Mouse (Mus musculus) embryo, embryonic 11 days (tissue): Measurements from ENCODE around the gene Eva1c.
A peak's percentile ranks its signal among the peaks of the same experiment; 100 is the strongest.
"Not testable (repeated sequence)": the region's sequence is repeated elsewhere in the genome, so short reads cannot be mapped to it uniquely, and the experiment has no call there.

Experiments used
- DNase-seq: peaks from one replicate; pipeline ENCODE4 v3.0.0-alpha.2; 2015

The Eva1c gene

DNA sequence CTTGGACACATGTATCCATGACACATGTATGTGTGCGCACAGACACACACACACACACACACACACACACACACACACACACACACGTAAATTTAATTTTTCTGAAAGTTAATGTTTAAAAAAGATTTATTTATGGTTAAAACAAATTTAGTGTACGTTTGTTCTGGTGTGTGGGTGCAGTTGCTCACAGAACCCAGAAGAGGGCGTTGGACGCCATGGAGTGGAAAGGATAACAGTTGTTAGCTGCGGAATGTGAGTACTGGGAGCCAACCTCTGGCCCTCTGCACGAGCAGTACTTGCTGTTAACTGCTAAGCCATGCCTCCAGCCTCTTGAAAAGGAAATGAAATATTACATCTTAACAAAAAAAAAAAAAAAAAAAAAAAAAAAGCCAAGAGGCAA, at the start of gene Eva1c:
Gene Eva1c, plus strand, starts transcription at position 263 of the 400 bp plus-strand sequence.
- no peak for DNase-seq

DNA sequence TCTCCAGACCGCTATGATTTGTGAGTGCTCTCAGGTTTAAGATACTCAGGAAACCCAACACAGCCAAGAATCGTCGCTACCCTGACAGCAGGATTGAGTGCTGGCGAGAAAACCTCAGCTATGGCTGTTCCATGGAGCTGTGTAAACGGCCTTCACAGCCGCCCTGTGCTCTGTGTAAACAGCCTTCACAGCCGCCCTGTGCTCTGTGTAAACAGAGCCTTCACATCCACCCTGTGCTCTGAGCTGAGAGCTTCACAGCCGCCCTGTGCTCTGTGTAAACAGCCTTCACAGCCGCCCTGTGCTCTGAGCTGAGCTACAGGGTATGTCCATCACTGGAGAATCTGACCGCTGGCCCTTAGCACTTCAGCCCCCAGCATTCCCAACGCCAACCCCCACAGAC, 46.7 kb upstream of the Eva1c start:
- peak; percentile 31 for DNase-seq

GRCm38 (mm10) chr16:90783302-90783701, 43.2 kb upstream of the Eva1c start:
- DNase-seq: no peak

DNA sequence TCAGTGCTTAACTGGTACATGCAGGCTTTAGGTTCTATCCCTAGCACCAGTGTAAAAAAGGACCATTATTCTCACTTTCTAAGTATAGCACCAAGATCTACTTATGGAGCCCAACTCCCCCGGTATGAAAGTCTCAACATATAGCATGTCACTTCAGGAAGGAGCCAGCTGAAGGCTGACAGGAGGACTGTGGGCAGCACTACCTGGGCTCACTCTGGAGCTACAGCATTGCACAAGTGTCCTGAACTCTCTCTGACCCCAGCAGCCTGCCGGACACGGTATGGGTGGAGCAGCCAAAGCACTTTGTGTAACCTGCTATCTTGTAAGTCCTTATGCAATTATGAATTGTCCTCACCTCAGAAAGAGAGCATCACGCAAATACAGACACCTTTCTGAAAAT, 41.3 kb upstream of the Eva1c start:
- no peak for DNase-seq

DNA sequence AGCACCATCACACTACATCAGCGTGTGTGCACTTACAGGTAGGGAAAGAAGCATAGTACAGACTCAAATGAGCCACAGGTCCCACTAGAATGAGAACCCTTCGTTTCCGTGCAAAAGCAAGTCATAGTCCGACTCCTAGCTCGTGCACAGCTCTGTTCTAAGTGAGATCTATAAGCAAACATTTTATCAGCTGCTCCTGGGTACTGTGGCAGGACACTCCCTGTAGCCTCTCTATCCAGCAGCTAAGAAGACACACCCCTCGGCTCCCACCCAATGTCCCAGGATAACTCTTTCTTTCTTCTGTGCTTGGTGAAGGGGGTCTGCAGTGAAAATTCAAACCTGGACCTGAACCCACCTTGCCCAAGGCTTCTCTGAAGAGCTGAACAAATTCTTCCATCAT, 37.9 kb upstream of the Eva1c start:
- no peak for DNase-seq

DNA sequence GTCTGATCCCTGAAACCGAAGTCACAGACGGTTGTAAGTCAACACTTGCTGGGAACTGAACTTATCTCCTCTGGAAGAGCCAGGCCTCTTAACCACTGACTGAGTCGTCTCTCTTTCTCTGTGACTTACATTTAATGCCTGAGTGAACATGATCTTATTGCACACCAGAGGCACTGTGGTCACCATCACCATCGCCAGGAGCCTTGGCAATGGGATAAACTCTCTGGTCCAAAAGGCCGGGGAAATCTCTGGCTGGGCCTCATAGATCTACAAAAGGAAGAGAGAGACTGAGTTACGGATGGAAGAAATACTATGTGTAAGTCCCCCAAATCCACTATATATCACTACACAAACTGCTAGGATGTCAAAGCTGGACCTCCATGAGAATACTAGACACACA, 35.6 kb upstream of the Eva1c start:
- no peak for DNase-seq

GRCm38 (mm10) chr16:90792066-90792465, 34.5 kb upstream of the Eva1c start:
- DNase-seq: no peak

DNA sequence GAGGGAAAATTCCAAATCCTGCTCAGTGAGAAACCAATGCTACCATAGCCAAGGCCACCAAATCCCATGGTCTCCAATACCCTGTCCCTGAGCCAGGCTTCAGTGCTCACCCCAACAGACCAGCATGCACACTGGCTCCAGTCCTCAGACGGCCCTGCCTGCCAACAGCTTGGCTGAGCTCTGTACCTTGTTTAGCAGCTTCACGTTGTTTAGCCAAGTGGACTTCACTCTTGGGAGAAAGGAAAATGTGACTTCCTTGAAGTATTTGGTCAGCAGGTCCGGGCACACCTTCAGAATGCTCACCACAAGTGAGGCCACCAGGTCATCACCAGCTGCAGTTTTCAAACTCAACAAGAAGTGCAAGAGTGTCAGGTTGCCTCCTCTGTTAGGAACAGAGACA, 34.0 kb upstream of the Eva1c start:
- no peak for DNase-seq

DNA sequence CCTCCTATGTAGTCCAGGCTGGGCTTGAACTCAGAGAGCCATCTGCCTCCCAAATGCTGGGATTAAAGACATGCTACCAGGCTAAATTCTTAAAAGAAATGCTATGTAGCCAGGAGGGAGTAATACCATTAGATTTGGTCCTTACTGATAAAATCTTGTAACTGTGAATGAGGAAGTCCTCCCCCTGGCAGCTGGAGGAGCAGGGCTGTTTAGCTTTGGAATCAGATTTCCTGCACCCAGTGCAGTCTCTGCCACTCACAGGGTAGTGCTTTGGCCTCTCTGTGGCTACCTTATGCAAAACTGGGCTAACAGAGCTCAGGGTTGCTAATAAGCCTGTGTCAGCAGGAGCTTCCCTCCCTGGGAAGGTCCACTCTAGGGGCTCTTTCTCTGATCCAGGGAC, 31.8 kb upstream of the Eva1c start:
- no peak for DNase-seq

DNA sequence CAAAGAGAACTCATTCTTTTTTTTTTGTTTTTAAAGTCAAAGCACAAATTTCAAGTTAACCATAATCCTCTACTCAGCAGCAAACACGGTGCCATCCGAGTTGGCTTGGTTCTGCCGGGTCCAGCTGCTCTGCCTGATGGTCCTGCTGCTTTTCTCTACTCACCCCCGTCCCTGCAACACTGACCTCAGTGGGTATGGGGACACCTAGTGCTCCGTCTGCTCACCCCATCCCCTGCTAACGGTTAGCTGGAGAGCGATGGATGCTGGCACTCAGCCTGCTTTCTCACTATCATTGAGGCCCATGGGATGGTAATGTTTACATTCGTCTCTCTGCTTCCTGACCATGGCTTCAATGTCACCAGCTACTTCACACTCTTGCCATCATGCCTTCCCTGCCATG, 28.1 kb upstream of the Eva1c start:
- no peak for DNase-seq

DNA sequence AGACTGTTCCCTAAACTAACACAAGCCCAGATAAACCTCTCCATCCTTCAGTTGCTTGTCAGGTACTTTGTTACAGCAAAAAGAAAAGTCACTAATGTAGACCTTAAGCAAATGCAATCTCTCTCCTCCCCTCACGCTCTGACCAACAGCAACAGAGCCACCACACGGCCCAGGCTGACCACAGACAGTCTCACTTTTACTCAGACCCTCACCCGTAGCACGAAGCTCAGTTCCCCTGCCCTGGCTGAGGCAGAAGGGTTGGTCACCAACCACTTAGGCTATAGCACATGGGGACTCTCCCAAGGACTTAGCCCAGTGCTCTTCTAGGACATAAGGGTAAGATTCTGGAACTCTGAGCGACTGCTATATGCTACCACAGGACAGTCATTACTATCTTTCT, 27.7 kb upstream of the Eva1c start:
- DNase-seq: no peak

DNA sequence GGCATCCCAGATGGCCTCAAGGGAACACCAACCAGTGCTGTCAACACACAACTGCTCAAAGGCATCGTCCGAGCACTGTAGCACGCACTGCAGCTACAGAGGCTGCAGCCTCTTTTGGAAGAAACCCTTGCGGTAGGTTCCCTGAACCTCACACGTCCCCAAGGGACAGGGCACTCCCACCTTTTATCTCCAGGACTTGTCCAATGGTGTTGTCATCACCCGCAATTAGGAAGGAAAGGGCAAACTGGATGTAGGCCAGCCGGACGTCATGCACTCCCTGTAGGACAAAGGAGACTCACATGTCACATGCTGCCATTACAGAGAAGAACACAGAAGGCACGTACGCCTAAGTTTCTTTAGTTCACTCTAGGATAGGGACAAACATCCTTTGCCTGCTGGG, 26.7 kb upstream of the Eva1c start:
- DNase-seq: no peak

GRCm38 (mm10) chr16:90801251-90801650, 25.3 kb upstream of the Eva1c start:
- no peak for DNase-seq

GRCm38 (mm10) chr16:90801928-90802327, 24.6 kb upstream of the Eva1c start:
- peak; percentile 41 for DNase-seq

DNA sequence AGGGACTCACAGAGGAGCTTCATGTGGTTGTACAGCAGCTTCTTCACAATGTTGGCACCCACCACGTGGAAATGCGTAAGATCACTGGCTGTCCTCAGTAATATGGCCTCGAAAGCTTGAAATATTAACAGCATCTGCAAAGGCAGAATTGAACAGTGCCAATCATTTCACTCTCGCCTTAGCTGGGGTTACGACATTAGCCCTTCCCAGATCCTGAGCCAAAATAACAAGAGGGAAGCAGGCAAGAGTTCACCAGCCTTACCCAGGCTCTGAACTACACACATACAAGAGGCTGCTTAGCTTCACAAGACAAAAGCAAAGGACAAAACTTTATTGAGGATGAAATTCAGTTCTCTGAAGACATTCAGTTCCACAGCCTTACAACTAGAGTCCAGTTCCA, 22.1 kb upstream of the Eva1c start:
- no peak for DNase-seq

- peak; percentile 98 for DNase-seq
Observed at GRCm38 (mm10) chr16:90809975-90810715, 16.4 kb upstream of the Eva1c start, which contains the start of gene Urb1. Gene Urb1 (minus strand): TSS chr16:90810413.

DNA sequence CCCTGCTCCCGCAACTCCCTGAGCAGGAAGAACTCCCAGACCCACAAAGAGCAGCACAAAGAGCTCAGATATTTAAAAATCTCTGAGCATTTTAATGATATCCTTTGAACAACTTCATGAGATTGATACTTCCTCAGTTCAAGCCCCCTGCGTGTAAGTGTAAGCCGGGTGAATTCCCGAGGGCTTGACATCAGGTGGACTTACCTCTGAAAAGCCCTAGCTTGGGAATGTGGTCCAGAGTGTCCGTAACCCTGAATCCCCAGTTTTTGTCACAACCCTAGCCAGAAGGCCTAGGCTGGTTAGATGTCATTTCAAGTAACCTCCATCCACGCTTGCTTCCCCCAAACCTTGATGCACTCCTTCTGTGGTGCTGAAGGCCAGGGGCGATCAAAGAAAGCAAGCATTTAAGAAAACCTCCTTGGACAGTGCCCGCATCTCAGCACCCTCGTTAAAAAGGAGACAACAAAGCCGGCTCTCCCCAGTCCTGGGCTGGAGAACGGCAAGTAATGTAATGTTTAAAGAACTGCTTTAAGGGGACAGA, 15.7 kb upstream of the Eva1c start:
- no peak for DNase-seq

DNA sequence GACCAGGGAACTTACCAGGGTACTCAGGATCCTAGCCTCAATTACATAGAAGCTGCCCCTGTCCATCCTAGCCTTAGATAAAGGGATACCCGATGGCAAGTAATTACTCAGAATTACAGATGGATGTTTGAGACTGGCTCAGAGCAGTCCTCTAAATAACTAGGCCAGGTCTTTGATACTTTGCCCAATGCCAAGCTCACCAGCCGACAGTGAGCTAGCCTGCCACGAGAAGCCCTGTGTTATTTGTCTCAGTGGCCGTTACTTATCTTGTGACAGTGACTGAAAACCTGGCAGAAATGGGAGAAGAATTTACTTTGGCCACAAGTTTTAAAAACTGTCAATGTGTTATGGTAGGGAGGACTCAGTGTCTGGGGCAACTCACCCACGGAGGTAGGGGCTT, 14.4 kb upstream of the Eva1c start:
- no peak for DNase-seq

DNA sequence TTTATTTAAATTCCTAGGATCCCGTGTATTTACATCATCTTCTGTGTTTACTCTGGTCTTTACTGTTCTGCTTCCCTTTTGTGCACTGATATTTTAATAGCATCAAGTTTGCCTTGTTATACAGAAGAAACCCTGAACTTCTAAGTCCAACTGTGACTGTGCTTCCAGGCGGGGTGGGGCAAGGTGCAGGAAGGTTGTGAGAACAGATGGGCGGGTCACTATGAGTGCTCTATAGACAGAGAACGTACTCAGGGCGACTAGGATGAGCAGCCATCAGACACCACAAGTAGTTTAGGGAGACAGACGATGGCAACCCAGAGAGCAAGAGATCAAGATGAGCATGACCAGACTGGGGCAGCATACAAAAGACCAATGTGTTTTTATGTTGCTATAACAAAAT, 6.2 kb upstream of the Eva1c start:
- DNase-seq: no peak

DNA sequence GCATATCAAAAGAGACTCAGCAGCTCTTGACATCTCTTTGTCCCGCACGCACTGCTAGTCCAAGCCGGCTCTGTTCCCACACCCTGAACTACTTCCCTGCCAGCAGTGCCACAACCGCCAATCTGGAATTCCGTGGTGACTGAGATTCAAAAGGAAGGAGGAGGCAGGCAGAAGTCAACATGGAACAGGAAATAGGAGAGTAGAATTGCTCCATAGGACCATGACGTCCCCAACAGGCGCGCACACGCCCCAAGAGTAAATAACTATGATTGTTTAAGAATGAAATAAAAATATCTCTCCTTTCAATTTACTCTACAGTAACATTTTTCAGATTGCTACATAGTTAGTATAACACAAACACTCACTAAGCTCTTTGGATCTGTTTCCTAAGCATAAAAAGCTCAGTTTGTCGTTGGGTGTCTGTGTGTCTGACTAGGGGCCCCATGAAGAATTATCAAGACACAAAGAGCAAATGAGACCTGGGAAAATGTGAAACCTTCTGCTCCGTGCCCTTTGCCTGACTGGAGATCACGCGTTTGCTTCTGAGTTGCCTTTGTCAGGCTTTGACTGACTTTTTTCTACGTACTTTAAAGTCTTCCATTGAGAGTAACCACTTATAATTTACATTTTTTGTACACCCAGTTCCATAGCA, 5.3 kb upstream of the Eva1c start:
- no peak for DNase-seq

DNA sequence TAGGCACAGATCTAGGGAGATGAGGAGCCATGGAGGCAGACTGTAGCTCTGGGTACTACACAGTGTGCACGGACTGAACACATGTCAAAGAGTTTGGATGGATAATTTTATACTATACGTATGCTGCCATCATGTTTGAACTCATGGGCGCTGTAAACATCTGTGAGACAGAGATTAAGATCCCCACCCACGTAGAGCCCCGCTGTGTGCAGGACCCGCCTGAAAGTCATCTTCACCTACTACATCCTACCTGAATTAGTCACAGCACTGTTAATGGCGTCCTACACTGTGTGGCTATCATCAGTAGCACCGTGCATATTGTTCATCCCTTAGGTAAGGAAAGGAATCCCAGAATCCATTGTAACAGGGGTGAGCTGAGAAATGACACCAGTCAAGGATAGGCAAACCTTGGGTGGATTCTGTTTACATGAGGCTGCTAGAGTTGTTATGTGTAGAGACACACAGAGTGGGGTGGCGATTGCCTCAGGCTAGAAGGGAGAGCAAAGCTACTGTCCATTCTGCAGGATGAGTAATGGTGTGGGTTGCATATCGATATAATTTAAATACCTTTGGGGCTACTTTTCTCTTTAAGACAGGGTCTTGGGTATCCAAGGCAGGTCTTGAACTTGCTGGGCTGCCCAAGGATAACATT, 4.1 kb upstream of the Eva1c start:
- DNase-seq: no peak

GRCm38 (mm10) chr16:90822981-90823380, 3.5 kb upstream of the Eva1c start:
- no peak for DNase-seq

- DNase-seq: not testable (repeated sequence)
Observed at GRCm38 (mm10) chr16:90823986-90824385, 2.5 kb upstream of the Eva1c start.

GRCm38 (mm10) chr16:90826041-90826440, 478 bp upstream of the Eva1c start:
- no peak for DNase-seq
